Mouse (Mus musculus): Measurements from ENCODE around the gene Cdk6.
"Not testable (repeated sequence)": the region's sequence is repeated elsewhere in the genome, so short reads cannot be mapped to it uniquely, and the experiment has no call there.

Cdk6 gene

DNA sequence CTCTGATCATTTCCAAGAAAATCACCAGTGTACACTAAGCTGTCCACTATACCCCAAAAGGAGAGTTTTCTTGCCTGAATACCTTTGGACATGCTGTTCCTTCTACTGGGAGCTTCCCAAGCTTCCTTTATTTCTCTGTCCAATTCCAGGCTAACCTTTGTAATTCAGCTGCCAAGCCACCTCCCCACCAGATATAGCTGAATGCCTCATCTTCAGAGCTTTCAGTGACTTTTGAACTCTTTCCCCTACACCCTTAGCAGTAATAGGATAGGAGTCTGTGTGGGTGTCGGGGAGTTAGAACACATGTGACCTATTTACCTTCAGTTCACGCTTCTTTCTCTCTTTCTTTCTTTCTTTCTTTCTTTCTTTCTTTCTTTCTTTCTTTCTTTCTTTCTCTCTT is 34.9 kb downstream of the Cdk6 start:
- no peak for DNase-seq (ENCODE audit: low read depth, low spot score)

- no peak for DNase-seq (ENCODE audit: low read depth, low spot score)
Observed at GRCm38 (mm10) chr5:3379252-3379651, 38.0 kb downstream of the Cdk6 start.

DNA sequence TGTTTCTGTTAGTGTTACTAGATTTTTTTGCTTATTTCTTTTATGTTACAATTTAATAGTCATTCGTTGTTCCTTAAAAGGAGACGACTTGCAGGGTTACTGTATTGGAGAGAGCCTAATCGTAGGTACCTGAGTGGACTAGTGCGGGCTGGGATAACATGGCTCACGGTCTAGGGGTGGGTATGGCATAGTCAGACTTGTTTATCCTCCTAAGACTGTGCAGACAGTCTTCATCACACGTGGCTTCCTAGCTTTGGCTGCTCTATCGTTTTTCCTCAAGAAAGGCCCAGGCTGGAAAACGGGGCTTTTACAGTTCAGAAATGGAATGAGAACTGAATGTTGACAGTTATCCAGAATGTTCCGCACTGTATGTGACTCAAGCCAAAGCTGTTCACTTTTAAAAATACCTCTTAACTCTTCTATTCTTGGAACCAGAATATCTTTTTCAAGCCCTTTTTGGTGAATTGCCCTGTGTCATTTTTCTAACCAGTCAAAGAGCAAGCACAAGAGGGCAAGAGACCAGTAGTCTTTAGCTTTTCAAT is 39.5 kb downstream of the Cdk6 start:
- DNase-seq (ENCODE audit: low read depth, low spot score) = no peak

- DNase-seq (ENCODE audit: low read depth, low spot score) = no peak
Observed at GRCm38 (mm10) chr5:3381795-3382194, 40.5 kb downstream of the Cdk6 start.

DNA sequence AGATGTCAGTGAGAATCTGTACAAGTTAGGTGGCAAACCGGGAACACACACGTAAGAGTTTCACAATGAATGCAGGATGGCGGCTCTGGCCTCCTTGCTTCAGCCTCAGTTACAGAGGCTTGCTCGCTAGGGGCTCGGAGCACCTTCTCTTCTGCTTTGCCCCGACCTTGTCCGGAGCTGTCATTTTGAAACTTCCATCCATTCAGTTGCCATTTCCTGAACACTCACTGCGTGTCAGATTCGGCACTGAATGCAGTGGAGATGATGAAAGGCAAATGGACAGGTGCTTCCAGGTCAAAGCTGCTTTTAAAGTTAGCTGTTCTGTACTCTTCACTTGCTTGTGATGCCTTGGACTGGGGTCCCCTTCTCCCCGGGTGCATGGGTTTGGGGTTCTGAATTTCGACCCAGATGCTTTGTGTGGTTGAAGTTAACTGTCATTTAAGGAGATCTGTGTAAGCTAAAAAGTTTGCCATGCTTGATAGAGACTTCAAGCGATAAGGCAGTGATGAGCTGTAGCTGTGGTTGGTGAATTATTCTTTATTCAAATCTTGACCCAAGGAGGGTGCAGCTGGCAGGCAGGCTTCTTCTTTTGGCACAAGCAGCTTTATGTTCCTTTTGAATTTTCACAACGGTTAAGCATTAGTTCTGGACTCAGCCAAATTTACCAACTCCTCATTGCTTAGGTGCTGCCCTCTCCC is 41.2 kb downstream of the Cdk6 start:
- DNase-seq (ENCODE audit: low read depth, low spot score) = no peak

DNA sequence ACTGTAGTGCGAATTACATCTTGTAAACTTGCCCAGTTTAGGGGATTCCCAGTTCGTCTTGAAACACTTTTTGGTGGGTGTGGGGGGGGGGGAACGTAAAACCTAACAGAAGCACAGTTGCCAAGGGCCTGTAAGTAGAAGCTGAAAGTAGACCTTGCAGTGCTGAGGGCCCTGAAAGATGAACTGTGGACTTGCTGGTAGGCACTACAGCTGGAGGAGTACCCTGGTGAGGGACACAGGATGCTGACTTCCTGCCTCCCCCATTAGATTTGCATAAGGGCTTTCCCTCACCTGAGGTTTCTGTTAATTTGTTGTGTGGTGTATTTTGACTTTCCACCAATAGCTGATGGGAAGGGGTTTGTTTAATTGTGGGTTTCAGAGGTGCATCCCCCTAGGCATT is 42.3 kb downstream of the Cdk6 start:
- no peak for DNase-seq (ENCODE audit: low read depth, low spot score)

DNA sequence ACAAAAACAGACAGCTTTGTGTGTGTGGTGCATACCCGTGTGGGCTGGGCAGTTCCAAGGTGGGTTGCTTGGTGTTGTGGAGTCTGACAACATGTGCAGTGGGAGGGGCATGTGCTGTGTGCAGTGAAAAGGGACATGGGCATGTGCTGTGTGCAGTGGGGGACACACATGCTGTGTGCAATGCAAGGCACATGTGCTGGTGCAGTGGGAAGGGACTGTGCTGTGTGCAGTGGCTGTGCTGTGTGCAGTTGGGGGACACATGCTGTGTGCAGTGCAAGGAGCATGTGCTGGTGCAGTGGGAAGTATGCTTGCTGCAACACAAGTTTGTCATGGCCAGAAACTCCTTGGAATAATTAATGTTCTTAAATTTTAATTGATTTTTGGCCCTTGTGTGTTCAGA is 43.8 kb downstream of the Cdk6 start:
- no peak for DNase-seq (ENCODE audit: low read depth, low spot score)

DNA sequence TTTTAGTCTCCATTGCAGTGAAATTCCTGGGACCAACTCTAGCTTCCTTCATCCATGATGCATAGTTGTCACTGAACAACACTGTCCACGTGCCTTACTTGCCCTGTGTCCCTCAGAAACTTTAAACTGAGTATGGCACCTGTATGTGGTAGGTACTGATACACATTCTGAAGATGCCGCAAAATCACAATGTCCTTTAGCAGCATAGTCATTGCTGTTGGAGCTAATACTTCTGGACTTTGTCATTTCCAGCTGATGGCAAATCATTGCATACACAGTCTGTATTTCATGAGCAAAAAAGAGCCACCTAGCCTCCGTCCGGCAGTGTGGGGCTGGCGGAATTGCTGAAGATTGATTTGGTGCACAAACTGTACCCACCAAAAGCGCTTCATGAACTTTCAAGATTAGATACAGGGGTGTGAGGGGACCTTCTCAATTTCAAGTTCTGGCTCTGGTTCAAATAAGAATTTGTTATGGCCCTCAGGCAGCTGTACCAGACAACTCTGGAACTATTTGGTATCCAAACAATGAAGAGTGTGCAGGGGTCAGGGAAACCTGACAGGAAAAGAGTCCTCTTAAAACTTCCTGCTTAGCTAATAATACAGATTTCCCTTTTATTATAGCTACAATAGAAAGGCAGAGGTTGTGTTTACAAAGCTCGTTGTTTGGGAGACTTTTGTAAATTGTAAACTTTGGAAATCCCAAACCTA is 44.9 kb downstream of the Cdk6 start:
- DNase-seq (ENCODE audit: low read depth, low spot score) = no peak

DNA sequence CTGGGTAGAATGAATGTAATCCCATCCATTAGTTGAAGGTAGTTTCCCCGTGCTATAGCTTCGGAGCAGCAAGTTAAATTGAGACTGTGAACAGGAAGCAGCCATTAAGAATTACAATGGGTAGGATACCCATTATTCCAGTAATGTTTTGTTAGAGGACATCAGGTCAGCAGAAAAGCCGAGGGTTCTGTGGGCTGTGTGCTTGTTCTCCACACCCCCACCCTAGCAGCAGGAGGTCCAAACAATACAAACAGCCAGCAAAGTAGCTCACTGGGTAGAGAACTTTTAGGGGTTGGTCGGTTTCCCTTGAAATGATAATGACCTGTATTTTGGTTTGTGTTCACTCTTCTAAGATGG is 45.4 kb downstream of the Cdk6 start:
- no peak for DNase-seq (ENCODE audit: low read depth, low spot score)

- no peak for DNase-seq (ENCODE audit: low read depth, low spot score)
Observed at GRCm38 (mm10) chr5:3387138-3387537, 45.9 kb downstream of the Cdk6 start.

DNA sequence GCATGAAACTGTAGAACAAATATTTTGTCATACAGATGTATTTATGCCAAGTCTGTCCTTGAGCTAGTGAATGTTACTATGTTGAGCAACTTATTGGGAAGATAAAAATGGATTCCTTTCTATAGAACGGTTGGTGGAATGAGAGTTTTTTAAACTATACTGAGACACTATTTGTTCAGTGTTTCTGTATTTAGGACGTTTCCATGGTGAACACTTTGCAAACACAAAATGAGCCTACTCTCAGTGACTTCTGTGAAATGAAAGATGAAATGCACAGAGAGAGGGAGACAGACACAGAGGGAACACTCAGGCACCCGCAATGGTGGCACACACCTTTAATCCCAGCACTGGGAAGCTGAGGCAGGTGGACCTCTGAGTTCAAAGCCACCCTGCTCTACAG is 51.6 kb downstream of the Cdk6 start:
- DNase-seq (ENCODE audit: low read depth, low spot score) = no peak

GRCm38 (mm10) chr5:3394145-3394544 is 52.9 kb downstream of the Cdk6 start:
- no peak for DNase-seq (ENCODE audit: low read depth, low spot score)

- DNase-seq (ENCODE audit: low read depth, low spot score) = no peak
Observed at GRCm38 (mm10) chr5:3395020-3395419, 53.7 kb downstream of the Cdk6 start.

DNA sequence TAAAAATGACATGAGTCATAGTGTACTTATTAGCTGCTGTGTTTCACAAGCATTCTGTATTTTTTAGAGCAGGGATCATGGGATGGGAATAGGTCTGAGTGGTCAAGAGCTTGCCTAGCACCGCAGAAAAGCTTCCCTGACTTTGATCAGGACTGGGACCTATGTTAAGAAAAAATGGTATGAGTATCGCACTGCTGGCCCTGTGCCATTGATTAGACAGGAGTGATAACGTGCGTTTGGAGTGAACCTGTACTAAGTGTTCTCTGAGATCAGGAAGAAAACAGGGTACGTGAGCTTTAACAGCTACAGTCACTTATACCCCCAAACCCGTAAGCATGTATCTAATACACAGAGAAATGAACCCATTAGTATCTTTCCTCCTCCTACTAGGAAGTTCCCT is 54.9 kb downstream of the Cdk6 start:
- DNase-seq (ENCODE audit: low read depth, low spot score) = no peak

GRCm38 (mm10) chr5:3396910-3397575 is 55.8 kb downstream of the Cdk6 start:
- DNase-seq (ENCODE audit: low read depth, low spot score) = no peak

- peak; percentile 74 for DNase-seq (ENCODE audit: low read depth, low spot score)
Observed at GRCm38 (mm10) chr5:3399784-3400494, 58.7 kb downstream of the Cdk6 start.

DNA sequence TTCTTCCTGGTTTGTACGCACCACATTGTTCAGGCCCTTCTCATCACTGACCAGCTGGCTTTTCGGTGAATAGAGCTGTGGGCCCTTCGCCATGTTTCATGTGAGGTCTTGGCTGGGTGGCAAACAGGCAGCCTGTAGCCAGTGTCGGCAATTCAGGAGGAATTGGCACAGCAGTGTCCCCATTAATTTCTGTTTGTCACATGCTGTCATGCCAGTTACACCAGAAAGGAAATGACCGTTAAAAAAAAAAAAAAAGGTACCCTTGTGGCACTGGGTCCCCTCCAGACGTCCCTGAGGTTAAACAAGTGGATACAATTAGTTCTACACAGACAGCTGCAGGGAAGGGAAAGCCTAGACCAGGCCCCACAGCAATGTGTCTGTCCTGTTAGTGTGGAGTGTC is 63.8 kb downstream of the Cdk6 start:
- peak; percentile 49 for DNase-seq (ENCODE audit: low read depth, low spot score)

DNA sequence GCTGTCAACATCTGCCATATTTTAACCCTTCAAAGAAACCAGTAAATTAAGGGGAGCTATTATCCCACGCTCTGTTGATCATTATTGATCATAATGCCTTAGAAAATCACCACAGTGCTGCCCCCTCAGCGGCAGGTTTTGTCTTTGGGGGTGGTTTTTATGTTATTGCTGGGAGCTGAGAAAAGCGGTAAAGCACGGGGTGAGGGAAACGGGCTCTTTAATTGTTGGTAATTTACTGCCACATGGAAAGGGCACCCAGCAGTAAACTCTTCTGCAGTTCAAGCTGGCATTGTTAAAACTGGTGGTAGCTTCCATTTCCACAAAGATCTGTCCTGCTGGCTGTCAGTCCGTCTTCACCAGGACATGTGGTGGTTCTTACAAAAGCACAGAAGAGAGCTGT is 64.2 kb downstream of the Cdk6 start:
- peak; percentile 16 for DNase-seq (ENCODE audit: low read depth, low spot score)

GRCm38 (mm10) chr5:3407926-3408325 is 66.6 kb downstream of the Cdk6 start:
- no peak for DNase-seq (ENCODE audit: low read depth, low spot score)

DNA sequence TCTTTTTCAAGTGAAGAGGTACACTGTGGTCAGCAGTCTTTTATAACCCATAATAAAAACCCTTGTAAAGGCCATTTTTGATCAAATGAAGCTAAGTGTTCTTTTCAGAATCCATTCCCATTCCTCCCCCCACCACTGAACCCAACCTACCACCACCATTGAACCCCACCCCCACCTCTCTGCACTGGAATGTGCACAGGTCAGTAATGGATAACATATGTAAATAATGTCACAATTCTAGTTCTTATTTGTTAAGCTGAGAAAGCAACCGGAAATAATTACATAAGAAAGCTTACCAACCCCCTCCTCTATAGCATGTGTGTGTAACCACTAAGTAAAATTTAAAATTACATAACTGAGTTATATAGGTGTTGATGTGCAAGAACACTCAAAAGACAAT is 76.9 kb downstream of the Cdk6 start:
- not testable (repeated sequence) for DNase-seq (ENCODE audit: low read depth, low spot score)

- no peak for DNase-seq (ENCODE audit: low read depth, low spot score)
Observed at GRCm38 (mm10) chr5:3420094-3420831, 79.0 kb downstream of the Cdk6 start.

Data from forelimb bud, embryonic 11.5 days (tissue).